Mouse (Mus musculus): Measurements from ENCODE around the gene Olfr1080.
"Not testable (repeated sequence)": the region's sequence is repeated elsewhere in the genome, so short reads cannot be mapped to it uniquely, and the experiment has no call there.

Olfr1080 gene

DNA sequence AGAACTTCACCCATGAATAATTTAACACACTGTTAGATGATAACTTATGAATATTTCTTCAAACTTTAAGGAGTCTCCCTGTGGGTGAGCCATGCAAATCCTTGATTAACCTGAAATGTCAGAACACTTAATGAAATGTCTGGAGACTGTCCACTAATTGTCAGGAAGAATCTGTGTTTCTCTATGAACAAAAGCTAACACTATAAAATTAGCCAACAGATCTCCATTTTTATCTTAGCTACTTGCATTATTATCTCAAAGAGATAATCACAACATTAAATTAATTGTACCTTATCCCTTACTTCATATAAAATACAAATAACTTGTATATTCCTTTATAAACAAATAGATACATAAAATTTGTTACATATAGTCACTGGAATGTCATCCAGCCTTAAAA lies at the start of gene Olfr1080:
Gene Olfr1080, minus strand, starts transcription at position 101 of the 400 bp plus-strand sequence.
- in situ Hi-C loops (cut with MboI, MseI), result not testable (repeated sequence)

DNA sequence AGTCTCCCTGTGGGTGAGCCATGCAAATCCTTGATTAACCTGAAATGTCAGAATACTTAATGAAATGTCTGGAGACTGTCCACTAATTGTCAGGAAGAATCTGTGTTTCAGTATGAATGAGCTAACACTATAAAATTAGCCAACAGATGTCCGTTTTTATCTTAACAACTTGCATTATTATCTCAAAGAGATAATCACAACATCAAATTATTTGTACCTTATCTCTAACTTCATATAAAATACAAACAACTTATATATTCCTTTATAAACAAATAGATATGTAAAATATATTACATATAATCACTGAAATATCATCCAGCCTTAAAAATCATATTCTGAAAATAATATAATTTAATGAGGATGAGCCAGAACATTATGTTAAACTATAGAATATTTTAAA lies 40.8 kb upstream of the Olfr1080 start, which contains the start of gene Olfr1082:
Gene Olfr1082, minus strand, starts transcription at position 101 of the 400 bp plus-strand sequence.
- in situ Hi-C loops (cut with MboI, MseI), result not testable (repeated sequence)

DNA sequence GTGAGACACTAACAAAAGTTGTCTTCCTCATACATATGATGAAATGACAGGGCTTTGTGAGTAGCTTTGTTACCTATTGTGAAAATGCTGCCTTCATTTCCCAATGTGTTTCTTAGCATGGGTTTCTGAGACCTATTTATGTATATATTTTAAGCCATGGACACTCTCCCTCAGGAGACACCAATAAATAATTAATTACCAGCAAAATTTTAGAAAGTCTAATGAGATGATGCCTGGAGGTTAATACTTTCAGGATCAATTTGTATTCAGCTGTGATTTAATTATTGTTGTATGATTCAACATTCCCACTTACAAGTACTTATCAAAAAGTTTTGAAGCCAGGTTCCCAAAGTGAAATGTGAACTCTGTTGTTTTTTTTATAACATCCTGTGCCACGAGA lies 15.7 kb downstream of the Olfr1080 start, which contains the start of gene Olfr1079:
Gene Olfr1079, minus strand, starts transcription at position 101 of the 400 bp plus-strand sequence.
- in situ Hi-C loops (cut with MboI, MseI), result no loop called here

DNA sequence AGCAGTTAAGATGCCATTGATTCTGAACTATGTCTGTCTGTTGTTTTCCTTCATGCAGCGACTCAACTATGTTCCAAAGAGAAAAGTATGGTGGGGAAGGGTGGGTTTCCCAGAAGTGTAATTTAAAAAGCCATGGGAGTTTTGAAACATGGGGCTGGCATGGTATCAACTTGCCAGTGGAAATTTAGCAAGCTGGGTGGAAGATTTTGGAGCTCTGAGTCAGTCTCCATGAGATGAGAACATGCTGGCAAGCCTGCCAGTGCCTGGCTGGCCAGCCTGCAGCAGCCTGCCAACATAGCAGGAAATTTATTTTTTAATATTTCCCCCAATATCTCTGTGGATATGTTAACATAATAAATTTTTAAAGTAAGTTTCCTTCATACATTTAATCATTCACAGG lies 27.0 kb downstream of the Olfr1080 start:
- in situ Hi-C loops (cut with MboI, MseI), result no loop called here

DNA sequence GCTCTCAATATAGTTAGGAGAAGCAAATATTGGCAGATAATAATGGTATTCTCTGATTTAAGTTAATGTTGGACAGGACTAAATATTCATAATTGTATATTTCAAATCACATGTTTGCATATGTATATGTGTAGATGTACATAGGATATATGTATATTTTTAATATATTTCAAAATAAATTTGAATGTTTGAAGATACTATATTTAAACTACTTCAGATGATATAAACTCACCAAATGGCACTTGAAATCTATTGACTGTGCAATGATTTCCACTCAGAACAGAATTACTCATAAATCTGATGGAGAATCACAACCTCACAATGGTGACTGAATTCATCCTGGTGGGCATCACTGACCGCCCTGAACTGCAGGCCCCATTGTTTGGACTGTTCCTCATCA lies 49.9 kb downstream of the Olfr1080 start, which contains the start of gene Olfr1076:
Gene Olfr1076, plus strand, starts transcription at position 301 of the 400 bp plus-strand sequence.
- in situ Hi-C loops (cut with MboI, MseI), result no loop called here
